Mouse (Mus musculus): Measurements from ENCODE around the gene Vmn1r203. TPM values are rescaled to one million over a fixed set of nuclear protein-coding genes. Genes with fewer than 3 reads are reported as not detected.

Gene Vmn1r203
- total RNA-seq (2023): not detected

DNA sequence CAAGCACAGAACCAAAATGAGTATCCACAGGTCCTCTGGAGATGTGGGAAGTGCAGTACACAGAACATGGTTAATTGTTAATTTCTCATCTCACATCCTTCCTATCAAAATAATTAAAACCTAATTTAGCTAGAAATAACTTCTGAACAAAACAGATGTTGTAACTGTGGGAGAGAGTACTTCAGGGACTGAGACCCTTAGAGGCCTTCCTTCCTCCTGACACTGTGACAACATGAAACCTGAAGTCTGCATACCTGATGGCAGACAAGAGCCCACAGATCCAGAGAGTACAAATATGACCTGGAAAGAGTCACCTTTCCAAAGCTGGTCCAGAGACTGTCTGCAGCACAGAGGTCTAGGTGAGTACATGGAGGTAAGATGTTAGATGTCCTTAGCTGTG is at the start of gene Vmn1r203:
Vmn1r203 (plus strand) TSS at position 301 of the 400 bp plus-strand sequence.

DNA sequence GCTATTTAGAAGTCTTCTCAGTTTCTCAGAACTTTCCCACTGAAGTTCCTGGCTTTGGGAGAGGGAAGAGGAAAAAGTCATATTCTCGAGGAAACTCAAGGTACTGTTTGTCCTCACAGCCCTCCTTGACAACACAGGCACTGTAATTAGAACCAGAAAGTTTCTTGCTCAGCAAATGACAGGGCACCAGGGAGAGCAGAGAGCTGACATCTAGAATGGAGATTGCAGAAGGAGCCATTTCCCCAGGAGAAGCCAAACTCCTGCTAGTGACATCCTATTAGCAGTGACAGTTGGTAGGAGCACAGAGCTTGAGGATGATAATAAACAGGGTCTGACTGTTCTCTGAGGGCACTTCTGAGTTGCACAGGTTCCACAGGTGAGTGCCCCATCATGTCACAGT is 46.3 kb upstream of the Vmn1r203 start, which contains the start of gene Vmn1r201:
Vmn1r201 (plus strand) TSS at position 301 of the 400 bp plus-strand sequence.

DNA sequence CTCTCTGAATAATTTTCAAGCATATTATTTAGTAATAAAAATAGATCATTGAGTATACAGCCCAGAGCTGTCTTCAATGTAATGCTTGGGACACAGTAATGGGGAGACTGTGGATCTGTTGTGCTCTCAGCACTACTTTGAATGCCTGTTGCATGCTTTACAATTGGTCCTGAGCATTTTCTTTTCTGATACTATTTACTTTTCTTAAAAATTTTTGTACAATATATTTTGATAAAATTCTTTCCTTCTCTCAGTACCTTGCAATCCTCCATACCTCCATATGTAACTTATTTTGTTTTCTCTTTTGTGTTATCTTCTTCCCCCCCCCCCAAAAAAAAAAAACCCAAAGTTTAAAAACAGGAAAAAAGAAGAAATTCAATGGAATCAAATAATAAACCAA is 12.6 kb upstream of the Vmn1r203 start, which contains the start of gene Vmn1r202:
Vmn1r202 (minus strand) TSS at position 101 of the 400 bp plus-strand sequence.

DNA sequence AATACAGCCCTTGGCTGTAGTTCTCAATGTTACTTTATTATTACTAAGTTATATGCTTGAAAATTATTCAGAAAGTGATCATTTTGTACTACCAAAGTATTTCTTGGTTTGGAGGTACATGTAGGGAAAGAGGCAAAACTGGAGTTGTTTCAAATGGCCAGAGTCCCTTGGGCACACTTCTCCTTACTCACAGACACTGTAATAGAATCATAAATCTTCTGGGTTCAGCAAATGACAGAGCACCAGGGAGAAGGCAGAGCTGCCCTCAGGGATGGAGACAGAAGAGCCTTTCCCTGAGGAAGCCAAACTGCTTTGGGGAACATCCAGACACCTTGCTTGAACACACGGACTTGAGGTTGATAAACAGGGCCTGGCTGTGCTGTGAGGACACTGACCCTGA is 35.0 kb downstream of the Vmn1r203 start, which contains the start of gene Vmn1r204:
Vmn1r204 (plus strand) TSS at position 301 of the 400 bp plus-strand sequence.

Other genes starting within 250 kb of the Vmn1r203 start
- gene Vmn1r195, start 247.6 kb upstream of the Vmn1r203 start, total RNA-seq (2023): not detected
- not detected for gene Vmn1r196, start 228.2 kb upstream of the Vmn1r203 start, total RNA-seq (2023)
- not detected for gene Vmn1r197, start 193.5 kb upstream of the Vmn1r203 start, total RNA-seq (2023)
- gene Vmn1r198, start 167.8 kb upstream of the Vmn1r203 start, total RNA-seq (2023): not detected
- gene Vmn1r199, start 138.3 kb upstream of the Vmn1r203 start, total RNA-seq (2023): not detected
- gene Vmn1r200, start 127.7 kb upstream of the Vmn1r203 start, total RNA-seq (2023): not detected
- not detected for gene Vmn1r201, start 46.2 kb upstream of the Vmn1r203 start, total RNA-seq (2023)
- gene Vmn1r202, start 12.7 kb upstream of the Vmn1r203 start, total RNA-seq (2023): not detected
- gene Vmn1r204, start 35.1 kb downstream of the Vmn1r203 start, total RNA-seq (2023): not detected
- gene Vmn1r205, start 74.9 kb downstream of the Vmn1r203 start, total RNA-seq (2023): not detected
- not detected for gene Vmn1r206, start 106.1 kb downstream of the Vmn1r203 start, total RNA-seq (2023)
- gene Vmn1r207-ps, start 211.5 kb downstream of the Vmn1r203 start, total RNA-seq (2023): under 1 TPM in 1 of 2 experiments, not detected in 1; 0.07 TPM